Mouse (Mus musculus) liver, embryonic 12.5 days (tissue): ENCODE results near the gene Plk5. TPM values are rescaled to one million over a fixed set of nuclear protein-coding genes. Genes with fewer than 3 reads are reported as not detected.
A peak's percentile ranks its signal among the peaks of the same experiment; 100 is the strongest.
"Not testable (repeated sequence)": the region's sequence is repeated elsewhere in the genome, so short reads cannot be mapped to it uniquely, and the experiment has no call there.

Experiments used
- ATAC-seq: fragments of 200-750 bp; cut with Nextera tagmentation; 2 replicates; pipeline ENCODE4 v1.8.0; 2017; ENCODE audit warnings: moderate number of reproducible peaks, mild to moderate bottlenecking, moderate library complexity
- H3K27ac ChIP-seq: fragments of 300-500 bp; sonication (generic); 2 replicates; pipeline ENCODE4 v1.5.1; 2016; ENCODE audit warnings: mild to moderate bottlenecking
- H3K27me3 ChIP-seq: fragments of 300-500 bp; sonication (generic); replicated peaks from 2 replicates; pipeline ENCODE4 v1.6.1; 2016; ENCODE audit warnings: mild to moderate bottlenecking, moderate library complexity
- H3K36me3 ChIP-seq: fragments of 300-500 bp; sonication (generic); 2 replicates; pipeline ENCODE4 v1.6.1; 2016; ENCODE audit warnings: mild to moderate bottlenecking, moderate library complexity
- H3K4me1 ChIP-seq: fragments of 300-500 bp; sonication (generic); 2 replicates; pipeline ENCODE4 v1.6.1; 2016
- H3K4me2 ChIP-seq: fragments of 300-500 bp; sonication (generic); 2 replicates; pipeline ENCODE4 v1.6.1; 2016; ENCODE audit warnings: mild to moderate bottlenecking, moderate library complexity
- H3K4me3 ChIP-seq: fragments of 300-500 bp; sonication (generic); 2 replicates; pipeline ENCODE4 v1.5.1; 2016; ENCODE audit warnings: mild to moderate bottlenecking, moderate library complexity
- H3K9ac ChIP-seq: fragments of 300-500 bp; sonication (generic); 2 replicates; pipeline ENCODE4 v1.6.1; 2016; ENCODE audit warnings: mild to moderate bottlenecking, moderate library complexity
- H3K9me3 ChIP-seq: fragments of 300-500 bp; sonication (generic); replicated peaks from 2 replicates; pipeline ENCODE4 v1.6.1; 2016; ENCODE audit warnings: mild to moderate bottlenecking, moderate library complexity
- WGBS: fragments of 180-500 bp; shearing (Covaris S2); methylation state at CpG from one replicate; pipeline ENCODE4 v1.1.7; 2016; ENCODE audit not compliant: insufficient replicate concordance; 5-methylcytosine and 5-hydroxymethylcytosine counted together
- polyA plus RNA-seq: library from polyadenylated mRNA; unstranded; fragments of >200 nt; fragmentation: Nextera tagmentation; extraction: Ambion mirVana; gene quantifications from 2 replicates; pipeline ENCODE4 v1.2.1, GENCODE M21; 2016

Plk5 gene
- polyA plus RNA-seq, 1 experiment from 2014 or later = 0.06 TPM

DNA sequence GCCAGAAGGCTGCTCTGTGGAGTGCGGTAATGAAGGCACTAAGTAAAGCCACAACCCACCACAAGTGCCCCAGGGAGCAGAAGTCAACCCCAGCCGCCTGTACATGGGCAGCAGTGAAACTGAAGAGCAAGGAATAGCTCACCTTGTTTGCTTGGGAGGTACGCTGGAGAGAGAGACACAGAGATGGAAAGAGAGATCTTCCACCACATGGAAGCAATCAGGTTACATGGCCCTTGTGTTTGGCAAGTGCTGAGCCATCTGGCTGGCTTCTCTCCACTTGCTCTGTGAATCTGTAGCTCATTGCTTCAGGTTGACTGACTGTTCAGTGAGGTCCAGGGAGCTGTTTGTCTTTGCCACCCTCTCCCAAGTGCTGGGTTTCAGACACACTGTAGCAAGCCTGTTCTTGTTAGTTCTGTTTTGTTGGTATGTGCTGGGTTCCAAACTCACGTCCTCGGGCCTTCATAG, 23.7 kb upstream of the Plk5 start:
- Histone ChIP-seq H3K27me3 (peaks cover 33% of the 10 kb centered on the region; the same call in 1 of the 2 replicates), H3K36me3 (peaks cover 41% of the 10 kb centered on the region), H3K9me3 (no peaks in the 10 kb centered on the region), H3K4me3 (peak overlapping the region; percentile 64), H3K27ac (peak overlapping the region; percentile 93), H3K9ac (peak overlapping the region; percentile 74), H3K4me2 (peak overlapping the region; percentile 83), H3K4me1 (peaks cover 57% of the 10 kb centered on the region)
- WGBS = 62% methylated on average over 5 of the region's 5 CpGs
- ATAC-seq = no peak

DNA sequence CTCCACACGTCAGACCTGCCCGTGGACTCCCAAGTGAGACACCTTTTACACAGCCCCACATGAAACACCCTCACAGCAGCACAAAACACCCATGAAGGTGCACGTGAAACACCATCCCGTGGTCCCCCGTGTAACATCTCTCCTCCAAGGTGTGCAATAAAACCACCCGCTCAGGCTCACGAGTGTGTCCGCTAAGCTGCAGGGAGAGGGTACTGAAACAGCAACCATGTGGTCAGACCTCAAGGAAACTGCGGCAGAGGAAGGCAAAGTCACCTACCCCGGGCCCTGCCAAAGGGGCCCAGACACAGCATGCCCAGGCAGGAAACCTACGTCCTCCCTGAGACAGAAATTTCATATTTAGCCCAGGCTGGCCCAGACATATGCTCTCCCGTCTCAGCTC, 20.0 kb upstream of the Plk5 start:
- no peaks in the 10 kb centered on the region for H3K9me3 ChIP-seq
- 75% methylated on average over 12 of the region's 12 CpGs for WGBS
- no peak overlapping the region for H3K4me2 ChIP-seq
- no peak overlapping the region for H3K9ac ChIP-seq
- H3K36me3 ChIP-seq = peaks cover 41% of the 10 kb centered on the region
- no peak overlapping the region for H3K27ac ChIP-seq
- no peak overlapping the region for H3K4me3 ChIP-seq
- H3K4me1 ChIP-seq = peaks cover 44% of the 10 kb centered on the region
- H3K27me3 ChIP-seq = peaks cover 49% of the 10 kb centered on the region
- no peak for ATAC-seq

DNA sequence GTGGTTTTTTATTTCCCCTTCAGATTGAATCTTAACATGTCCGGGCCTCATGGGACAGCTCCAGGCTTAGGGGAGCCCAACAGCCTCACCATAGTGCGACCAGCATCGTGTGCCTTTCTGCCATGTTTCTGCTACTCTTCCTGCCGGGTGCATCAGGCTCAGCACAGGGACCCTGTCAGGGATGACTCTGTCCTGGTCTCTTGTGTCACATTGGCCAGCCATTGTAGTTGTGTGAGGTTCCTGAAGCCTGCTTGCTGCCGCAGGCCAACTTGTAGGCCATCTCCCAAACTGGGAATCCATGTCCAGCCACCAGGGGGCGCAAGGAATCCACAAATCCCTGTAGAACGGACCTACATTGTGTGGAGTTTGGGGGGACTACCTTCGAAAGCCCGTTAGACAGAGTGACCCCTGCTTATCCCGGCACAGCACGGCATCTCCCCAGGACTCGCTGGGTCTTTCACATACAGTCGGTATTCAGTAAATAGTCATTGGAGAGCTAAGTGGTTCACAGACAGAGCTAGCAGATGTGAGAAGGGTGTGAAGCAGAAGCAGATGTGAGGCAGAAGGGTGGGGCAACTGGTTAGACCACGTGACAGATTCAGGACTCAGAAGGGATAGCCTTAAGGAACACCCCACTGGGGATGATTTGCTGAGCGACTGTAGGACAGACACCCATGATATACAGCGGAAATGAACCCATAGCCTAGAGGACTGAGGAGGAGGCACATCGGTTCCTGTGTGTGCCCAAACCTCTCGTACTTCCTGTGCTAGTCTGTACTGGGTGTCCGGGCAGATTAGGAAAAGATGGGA, 16.1 kb upstream of the Plk5 start:
- Histone ChIP-seq H3K4me1 (peaks cover 56% of the 10 kb centered on the region), H3K27ac (no peak overlapping the region), H3K27me3 (peaks cover 71% of the 10 kb centered on the region), H3K9me3 (no peaks in the 10 kb centered on the region), H3K9ac (peak overlapping the region; percentile 23; the same call in 1 of the 2 replicates), H3K4me3 (peak overlapping the region; percentile 20), H3K4me2 (peak overlapping the region; percentile 81), H3K36me3 (peaks cover 23% of the 10 kb centered on the region)
- WGBS = 18% methylated on average over 19 of the region's 19 CpGs
- ATAC-seq = peak; percentile 43

DNA sequence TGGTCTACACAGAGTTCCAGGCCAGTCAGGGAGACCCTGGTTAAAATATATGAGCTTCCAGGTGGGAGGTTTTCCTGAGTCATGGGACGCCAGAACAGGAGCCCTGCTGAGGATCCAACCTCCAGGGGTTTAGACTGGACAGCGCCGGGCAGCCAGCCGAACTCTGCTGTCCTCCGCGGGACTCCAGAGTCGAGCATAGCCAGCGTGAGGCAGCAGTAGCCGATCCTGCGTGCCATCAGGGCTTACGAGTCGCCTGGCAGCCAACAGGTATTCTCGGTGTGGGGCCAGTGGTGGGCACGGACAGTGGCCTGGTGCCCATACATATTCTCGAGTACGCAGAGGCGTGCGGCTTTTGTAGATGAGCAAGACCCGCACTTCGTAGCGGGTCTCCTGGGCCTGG, 15.2 kb upstream of the Plk5 start:
- 0 out of 2 replicates have a peak overlapping the region, but pooled peaks have one; percentile 23 for H3K9ac ChIP-seq
- H3K36me3 ChIP-seq = peaks cover 14% of the 10 kb centered on the region
- no peak overlapping the region for H3K4me3 ChIP-seq
- 26% methylated on average over 21 of the region's 21 CpGs for WGBS
- H3K9me3 ChIP-seq = no peaks in the 10 kb centered on the region
- H3K4me1 ChIP-seq = peaks cover 64% of the 10 kb centered on the region
- H3K27me3 ChIP-seq = peaks cover 71% of the 10 kb centered on the region
- H3K4me2 ChIP-seq = peak overlapping the region; percentile 81
- no peak overlapping the region for H3K27ac ChIP-seq
- no peak for ATAC-seq

DNA sequence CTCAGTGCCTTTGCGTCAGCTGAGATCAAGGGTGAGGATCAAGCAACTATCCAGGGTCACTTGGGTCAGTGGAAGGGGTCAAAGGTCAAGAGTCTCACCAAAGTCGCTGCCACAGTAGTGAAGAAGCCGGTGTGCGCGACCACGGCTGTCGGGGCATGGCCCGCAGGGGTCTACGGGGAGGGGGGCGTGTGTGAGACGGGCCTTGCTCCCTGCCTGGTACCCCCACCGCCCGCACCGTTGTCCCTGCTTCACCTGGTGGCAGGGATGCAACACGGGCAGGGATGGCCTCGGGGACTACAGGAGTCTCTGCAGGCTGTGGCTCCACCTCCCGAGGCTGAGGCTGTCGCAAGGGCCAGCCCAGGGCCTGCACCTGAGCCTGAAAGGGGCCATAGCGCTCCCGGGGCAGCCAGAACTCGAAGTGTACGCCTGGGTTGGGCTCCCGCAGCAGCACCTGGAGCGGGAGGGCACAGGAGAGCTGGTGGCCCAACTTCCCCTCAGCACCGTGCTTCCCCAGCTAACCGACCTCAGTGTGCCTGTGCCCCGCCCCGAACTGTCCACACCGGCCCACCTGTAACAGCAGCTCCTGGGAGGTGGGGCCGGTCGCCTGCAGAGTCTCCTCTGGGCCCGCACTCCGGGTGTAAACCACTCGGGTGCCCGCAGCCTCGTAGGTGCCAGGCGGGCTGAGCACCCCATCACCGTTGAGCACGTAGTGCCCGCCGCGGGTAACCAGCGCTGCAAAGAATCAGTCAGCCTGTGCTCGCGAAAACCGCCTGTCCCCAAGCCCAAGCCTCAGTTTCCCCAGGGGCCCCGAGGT, 14.6 kb upstream of the Plk5 start:
- Histone ChIP-seq H3K27me3 (peaks cover 72% of the 10 kb centered on the region), H3K4me3 (peak overlapping the region; percentile 51), H3K27ac (no peak overlapping the region), H3K9ac (peak overlapping the region; percentile 29; the same call in 1 of the 2 replicates), H3K4me1 (peaks cover 64% of the 10 kb centered on the region), H3K4me2 (peak overlapping the region; percentile 81), H3K36me3 (peaks cover 7% of the 10 kb centered on the region; the same call in 1 of the 2 replicates), H3K9me3 (no peaks in the 10 kb centered on the region)
- 7% methylated on average over 47 of the region's 47 CpGs for WGBS
- ATAC-seq = no peak

DNA sequence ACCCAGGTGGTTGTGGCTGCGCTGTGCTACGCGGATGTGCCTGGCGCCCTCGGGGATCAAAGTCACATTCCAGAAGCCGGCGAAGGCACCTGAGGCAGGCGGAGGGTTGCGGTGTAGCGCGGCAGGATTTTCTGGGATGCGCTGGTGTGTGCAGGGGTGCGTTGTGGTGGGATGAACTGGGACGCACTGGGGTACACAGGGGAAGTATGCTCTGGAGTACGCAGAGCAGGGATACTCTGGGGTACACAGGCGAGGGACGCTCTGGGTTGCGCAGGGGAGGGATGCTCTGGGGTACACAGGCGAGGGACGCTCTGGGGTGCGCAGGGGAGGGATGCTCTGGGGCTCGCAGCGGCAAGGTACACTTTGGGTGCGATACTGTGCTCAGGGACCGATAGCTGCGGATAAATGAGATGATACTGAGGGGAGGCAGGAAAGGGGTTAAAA, 13.9 kb upstream of the Plk5 start:
- ATAC-seq = no peak
- 5% methylated on average over 26 of the region's 26 CpGs for WGBS

DNA sequence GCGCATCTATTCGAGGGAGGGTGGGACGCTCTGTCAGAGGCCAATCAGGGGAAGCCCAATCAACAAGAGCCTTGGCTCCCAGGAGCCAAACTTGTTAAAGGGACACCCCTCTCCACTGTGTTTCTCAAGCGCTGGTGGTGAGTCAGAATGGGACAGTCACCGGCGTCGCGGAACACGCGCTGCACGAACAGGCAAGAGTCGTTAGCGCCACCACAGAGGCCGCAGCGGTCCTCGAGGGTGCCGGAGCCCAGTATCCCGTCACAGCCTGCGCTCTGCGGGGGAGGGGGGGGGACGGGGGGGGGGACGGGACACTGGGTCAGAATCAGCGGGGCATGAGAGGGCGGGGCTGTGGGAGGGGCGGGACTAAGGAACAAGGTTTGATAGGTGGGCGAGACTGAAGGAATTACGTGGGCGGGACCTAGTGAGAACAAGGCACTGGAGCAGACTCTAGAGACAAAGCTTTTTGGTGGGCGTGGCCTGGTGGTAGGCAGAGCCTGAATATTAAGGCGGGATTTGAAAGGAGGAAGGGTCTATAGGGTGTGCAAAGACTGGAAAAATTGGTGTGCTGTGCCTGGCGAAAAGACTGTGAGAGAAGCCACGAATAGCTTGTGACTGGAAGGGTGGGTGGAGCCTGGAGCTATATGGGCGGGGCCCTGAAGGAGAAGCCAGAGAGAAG, 13.4 kb upstream of the Plk5 start:
- Histone ChIP-seq H3K4me3 (peak overlapping the region; percentile 51), H3K9ac (peak overlapping the region; percentile 70), H3K27me3 (peaks cover 78% of the 10 kb centered on the region), H3K9me3 (no peaks in the 10 kb centered on the region), H3K36me3 (no peaks in the 10 kb centered on the region), H3K4me2 (peak overlapping the region; percentile 81), H3K27ac (peak overlapping the region; percentile 98), H3K4me1 (peaks cover 72% of the 10 kb centered on the region)
- ATAC-seq = peak; percentile 11
- under 1% methylated on average over 33 of the region's 33 CpGs for WGBS

More for the DNA sequence above, 13.9 kb upstream of the Plk5 start:
- Histone ChIP-seq H3K9ac (peak overlapping the region; percentile 29), H3K27me3 (peaks cover 73% of the 10 kb centered on the region), H3K4me1 (peaks cover 67% of the 10 kb centered on the region), H3K9me3 (no peaks in the 10 kb centered on the region), H3K4me3 (peak overlapping the region; percentile 51), H3K27ac (no peak overlapping the region), H3K36me3 (0 out of 2 replicates have a peak, but pooled peaks cover 2% of the 10 kb centered on the region), H3K4me2 (peak overlapping the region; percentile 81)

DNA sequence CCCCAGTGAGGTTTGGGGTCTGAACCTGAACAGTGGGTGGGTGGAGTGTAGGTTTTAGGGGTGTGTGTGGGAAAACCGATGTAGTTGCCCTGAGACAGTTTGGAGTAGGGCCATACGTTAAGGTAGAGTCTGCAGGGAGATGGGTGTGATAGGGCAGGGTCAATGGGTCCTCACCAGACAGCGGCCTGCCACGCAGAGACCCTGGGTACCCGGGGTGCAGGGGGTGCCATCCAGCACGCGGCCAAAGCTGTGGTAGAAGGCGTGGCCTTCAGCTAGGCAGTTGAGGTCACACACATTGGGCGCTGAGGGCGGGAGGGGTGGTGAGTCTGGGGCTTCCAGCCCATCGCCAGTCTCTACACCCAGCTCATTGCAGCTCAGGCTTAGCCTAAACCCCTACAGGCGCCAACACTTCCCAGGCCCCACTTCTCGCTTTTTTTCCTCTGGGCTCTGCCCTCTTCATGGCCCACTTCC, 12.8 kb upstream of the Plk5 start:
- Histone ChIP-seq H3K36me3 (no peaks in the 10 kb centered on the region), H3K27ac (peak overlapping the region; percentile 98), H3K27me3 (peaks cover 80% of the 10 kb centered on the region), H3K9me3 (no peaks in the 10 kb centered on the region), H3K4me1 (peaks cover 78% of the 10 kb centered on the region), H3K9ac (peak overlapping the region; percentile 70), H3K4me2 (peak overlapping the region; percentile 81), H3K4me3 (peak overlapping the region; percentile 51)
- ATAC-seq = peak; percentile 16
- WGBS = 18% methylated on average over 13 of the region's 13 CpGs

DNA sequence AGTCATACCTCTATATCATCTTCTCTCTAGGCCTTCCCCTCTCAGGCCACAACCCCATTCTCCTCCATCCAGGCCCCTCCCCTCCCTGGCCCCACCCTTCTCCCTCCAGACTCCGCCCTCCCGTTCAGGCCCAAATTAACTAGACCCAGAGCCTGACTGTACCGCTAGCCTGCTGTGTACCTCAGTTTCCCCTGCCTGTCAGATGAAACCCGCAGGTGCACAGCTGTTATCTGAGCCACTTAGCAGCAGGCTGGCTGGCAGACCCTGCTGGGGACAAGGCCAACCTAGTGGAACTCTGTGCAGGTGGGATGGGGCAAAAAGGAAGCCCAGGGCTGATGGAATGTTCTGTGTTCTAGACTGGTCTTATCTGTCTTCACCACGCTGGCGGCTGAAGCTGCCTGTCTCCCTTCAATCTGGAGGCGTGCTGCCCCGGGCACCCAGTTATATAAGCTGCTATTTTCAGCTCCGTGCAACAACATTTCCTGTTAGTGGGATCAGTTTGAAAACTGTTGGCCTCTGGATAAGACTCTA, 12.1 kb upstream of the Plk5 start:
- peak overlapping the region; percentile 98 for H3K27ac ChIP-seq
- H3K4me1 ChIP-seq = peaks cover 85% of the 10 kb centered on the region
- peak overlapping the region; percentile 51 for H3K4me3 ChIP-seq
- peak overlapping the region; percentile 70 for H3K9ac ChIP-seq
- peak overlapping the region; percentile 81 for H3K4me2 ChIP-seq
- no peaks in the 10 kb centered on the region for H3K9me3 ChIP-seq
- no peaks in the 10 kb centered on the region for H3K36me3 ChIP-seq
- peaks cover 87% of the 10 kb centered on the region for H3K27me3 ChIP-seq
- 9% methylated on average over 9 of the region's 9 CpGs for WGBS
- ATAC-seq = peak; percentile 82

DNA sequence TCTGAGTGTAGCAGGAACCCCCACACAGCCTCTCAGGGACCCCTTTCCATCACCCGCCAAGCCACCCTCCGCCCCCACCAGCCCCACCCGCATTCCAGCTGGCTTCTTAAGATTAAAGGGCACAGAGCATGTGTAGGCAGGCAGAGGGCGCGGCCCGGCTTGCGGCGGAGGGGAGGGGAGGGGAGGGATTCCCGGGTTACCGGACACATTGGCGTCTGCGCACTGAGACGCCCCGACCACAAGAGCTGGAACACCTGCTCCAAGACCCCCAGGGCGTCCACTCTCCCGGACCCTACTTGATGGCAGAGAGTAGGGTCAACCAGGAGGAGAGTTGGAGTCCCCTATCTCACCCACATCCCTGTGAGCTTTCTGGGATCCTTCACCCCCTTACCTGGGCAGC, 11.1 kb upstream of the Plk5 start:
- Histone ChIP-seq H3K4me2 (peak overlapping the region; percentile 81), H3K9ac (peak overlapping the region; percentile 70), H3K4me1 (peaks cover 84% of the 10 kb centered on the region), H3K4me3 (peak overlapping the region; percentile 51), H3K27ac (peak overlapping the region; percentile 98), H3K27me3 (peaks cover 96% of the 10 kb centered on the region), H3K36me3 (no peaks in the 10 kb centered on the region), H3K9me3 (no peaks in the 10 kb centered on the region)
- under 1% methylated on average over 15 of the region's 16 CpGs for WGBS
- ATAC-seq = peak; percentile 35

DNA sequence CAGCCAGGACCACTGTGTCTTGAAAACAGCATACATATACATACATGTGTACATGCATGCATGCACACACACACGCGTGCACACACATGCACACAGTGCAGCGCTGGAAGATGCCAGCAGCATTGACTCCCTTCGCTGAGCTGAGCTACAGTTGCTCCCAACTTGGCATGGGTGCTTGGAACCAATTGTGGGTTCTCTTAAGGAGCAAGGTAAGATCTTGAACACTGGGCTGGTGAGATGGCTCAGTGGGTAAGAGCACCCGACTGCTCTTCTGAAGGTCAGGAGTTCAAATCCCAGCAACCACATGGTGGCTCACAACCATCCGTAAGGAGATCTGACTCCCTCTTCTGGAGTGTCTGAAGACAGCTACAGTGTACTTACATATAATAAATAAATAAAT, 10.3 kb upstream of the Plk5 start:
- Histone ChIP-seq H3K4me2 (peak overlapping the region; percentile 81), H3K4me1 (peaks cover 80% of the 10 kb centered on the region), H3K27me3 (peaks cover 96% of the 10 kb centered on the region)
- H3K27ac ChIP-seq, H3K9me3 ChIP-seq, H3K9ac ChIP-seq, ATAC-seq, H3K4me3 ChIP-seq, H3K36me3 ChIP-seq: not testable (repeated sequence)
- 77% methylated on average over 6 of the region's 6 CpGs for whole genome bisulfite sequencing
